Mouse (Mus musculus) ZHBTc4 (cell line): ENCODE measurements at regions not wholly inside any gene's neighbourhood (a gene's known extent, or its start where the extent isn't known, plus 50 kb on each side); places are given as distances from the start of the nearest gene placed in this dataset.

Experiments used
- DNase-seq: peaks from one replicate; pipeline ENCODE4 v3.0.0-alpha.2; 2011; ENCODE audit warnings: low read depth, low spot score

DNA sequence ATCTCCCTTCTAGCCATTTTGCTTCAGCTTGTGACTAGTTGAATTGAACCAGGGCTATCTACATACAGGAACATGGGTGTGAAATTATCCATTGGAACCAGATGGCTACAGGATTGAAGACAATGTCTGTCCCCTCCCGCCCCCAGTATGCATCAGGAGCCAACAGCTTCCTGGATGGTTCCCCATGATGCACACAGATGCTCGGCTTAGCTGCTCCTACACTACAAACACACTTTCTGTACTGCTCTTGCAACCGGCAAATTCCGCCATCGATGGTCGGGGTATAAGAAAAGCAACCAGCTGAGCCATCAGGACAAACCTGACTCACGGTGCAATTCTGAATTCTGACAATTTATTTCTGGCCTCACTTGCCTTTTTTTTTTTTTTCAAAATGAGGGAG is 258.9 kb downstream of the Tle3 start:
- no peak for DNase-seq

DNA sequence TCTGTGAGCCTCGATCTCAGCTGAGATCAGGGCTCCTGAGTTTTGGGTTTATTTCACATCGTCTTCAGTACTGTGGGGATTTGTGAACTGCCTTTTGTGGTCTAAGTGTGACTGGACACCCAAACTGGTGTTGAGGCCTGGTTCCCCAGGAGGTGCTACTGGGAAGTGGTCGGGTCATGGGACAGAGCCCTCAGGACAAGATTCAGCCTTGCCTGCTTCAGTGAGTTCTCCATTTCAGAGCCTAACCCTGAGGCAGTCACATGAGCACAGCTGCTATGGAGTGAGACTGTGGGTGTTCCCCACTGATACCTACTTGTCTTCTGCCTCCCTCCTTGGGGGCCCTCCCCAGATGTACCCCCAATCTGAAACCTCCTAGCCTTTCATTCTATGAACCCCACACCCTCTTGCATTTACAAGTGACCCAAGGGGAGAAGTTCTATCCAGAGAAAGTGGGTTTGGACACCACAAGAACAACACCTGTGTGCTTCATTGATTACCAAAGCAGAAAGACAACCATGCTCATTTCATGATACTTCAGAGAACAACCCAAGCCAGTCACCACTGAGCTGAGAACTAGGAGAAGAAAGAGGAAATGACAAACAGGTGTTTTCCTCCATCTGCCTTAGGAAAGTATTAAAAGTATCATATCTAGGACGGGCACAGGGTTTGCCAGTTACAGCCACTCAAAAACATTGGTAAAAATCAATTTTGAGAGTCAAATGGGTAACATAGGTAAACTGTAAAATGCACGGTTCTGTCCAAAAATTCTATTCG is 255.8 kb downstream of the Tle3 start:
- DNase-seq = no peak

DNA sequence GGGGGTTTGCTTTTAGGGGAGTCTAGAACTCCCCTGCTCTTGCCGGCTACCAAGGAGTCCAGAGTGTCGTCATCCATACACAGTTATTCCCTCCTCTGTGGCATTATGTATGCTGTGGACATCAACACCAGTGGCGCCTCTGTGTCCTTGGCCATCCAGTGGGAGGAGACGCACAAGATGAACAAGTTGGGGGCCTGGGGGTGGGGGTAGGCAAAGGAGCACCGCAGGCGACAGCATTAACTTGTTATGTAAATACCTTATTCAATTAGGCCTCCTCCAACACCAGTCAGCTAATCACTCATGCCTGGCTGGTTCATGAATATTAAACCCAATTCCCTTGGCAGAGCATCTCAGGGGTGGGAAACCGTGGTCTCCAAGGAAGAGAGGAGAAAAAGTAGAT is 250.8 kb downstream of the Tle3 start:
- DNase-seq = no peak

DNA sequence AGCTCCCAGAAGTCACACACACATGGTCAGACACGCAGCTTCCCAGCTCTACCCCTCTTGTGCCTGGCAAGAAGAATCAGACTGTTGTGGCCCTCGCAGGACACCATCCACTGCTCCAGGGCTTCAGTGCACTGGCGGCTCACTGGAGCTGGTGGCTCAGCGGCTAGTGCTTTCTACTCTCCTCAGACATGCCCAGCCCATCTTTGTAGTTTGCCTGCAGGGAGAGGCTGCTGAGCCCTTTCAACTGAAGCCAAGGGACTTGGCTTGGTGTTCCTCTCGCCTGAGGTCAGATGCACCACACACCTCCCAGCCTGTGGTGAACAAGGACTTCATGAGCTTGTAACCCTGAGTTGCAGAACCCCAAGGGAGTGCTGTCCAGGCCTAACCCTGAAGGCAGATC is 249.8 kb downstream of the Tle3 start:
- peak; percentile 33 for DNase-seq

DNA sequence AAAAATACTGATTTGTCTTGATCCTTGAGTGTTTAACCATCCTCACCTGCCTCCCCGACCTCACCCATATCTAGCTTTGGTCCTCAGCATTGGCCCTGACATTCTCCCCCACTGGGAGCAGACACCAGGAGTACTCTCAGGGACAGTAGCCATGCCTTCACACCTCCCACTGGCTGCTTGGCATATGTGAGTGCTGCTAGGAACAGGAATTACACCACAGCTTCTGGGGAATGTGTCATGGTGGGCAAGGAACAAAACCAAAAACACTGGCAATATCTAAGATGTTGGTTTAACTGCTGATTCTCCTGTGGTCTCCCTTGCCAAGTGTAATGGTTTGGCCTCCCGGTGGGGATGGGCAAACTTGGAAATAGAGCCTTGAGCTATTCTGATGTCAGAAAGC is 248.6 kb downstream of the Tle3 start:
- no peak for DNase-seq

DNA sequence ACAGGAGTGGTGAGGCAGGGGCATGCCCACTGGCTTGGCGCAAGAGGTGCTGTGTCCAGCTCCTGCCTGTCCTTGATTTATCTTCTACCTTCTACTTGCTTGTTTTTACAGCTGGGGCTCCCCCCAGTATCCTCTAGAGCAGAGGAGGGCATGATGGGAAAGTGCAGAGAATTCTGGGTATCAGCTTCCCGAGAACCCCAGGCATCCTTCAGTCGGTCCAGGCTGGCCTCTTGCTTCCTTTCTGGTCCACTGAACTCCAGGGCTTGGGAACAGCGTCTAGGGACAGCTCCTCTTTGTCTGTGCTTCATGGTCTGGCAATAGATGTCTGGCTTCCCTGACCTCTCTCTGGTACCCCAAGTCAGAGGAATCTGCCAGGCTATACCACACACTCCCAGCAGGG is 247.9 kb downstream of the Tle3 start:
- no peak for DNase-seq

DNA sequence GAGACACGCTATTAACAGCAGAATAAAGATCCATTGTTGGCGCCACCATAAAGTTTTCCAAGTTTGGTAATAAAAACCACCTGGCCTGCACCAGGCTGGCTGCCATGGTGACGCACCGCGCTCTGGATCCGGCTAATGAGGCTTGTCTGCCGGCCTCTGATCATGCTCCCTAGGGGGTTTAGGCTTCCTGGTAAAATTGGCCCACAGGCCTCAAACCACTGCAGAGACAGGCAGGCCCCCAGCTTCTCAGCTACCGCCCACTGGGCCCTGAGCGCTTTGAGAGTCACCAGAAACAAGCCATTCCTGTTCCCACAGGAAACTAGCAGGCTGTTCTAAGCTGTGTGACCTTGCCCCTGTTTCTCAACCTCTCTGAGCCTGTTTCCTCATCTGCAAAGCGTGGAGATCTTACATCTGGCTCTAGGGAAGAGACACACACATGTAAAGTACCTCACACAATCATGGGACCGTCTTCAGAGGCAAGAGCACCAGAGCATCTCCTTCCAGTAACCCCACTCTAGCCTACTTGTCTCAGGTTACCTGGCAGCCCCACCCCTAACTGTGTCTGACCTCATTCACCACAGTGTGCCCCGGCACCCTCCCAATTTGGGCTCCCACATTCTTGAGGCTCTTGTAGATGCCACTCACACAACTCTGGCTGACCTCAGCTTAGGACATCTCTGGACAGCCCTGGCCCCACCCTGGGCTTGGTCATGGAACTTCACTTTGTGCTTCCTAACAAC is 246.5 kb downstream of the Tle3 start:
- DNase-seq = peak; percentile 55

DNA sequence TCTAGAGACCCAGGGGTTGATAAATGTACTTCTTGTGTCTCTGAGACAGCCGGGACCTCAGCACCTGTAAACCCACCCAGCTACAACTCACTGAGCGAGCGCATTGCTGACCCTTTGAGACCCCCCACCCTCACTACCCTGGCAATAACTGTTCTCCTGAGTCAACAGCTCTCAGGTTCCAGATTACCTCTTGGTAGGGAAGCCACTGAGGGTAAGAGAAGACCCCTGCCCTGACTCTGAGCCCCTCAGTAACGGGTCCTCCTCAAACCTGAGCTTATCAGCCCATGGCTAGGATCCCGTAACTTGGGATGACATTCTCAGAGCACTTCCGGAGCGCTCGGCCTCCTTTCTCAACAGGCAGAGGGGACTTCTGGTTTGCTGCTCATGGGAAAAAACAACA is 245.8 kb downstream of the Tle3 start:
- no peak for DNase-seq

DNA sequence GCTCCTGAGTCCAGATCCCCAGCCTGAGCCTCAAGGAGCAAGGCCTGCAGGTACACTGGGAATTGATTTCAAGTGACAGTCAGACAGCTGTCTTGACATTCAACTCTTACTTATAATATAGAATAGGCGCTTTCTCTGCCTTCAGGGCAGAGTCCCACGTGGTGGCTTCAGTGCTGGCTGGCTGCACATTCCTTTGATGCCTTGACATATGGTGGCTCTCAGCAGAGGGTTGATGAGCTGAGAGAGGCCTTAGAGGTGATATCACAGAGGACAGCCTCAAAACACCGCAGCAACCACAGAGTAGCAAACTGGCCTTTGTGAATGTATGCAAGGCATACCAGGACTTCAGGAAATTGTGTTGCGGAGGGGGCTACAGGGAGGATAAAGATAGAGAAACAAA is 243.4 kb downstream of the Tle3 start:
- no peak for DNase-seq

DNA sequence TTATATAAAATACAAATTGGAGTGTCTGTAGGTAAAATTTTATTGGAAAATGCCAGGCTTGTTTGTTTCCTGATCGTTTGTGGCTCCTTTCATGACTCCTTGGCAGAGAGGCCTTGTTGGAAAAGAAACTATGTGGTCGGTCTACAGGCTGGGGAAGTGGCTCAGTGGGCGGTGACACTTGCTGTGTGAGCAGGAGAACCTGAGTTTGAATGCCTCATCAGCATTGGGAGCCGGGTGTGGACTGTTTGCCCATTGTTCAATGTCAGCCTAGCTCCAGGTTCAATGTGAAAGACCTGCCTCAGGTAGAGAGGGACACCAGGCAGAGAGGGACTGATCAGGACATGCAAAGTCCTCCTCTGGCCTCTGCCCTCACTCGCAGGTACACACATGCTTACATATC is 235.4 kb downstream of the Tle3 start:
- DNase-seq = peak; percentile 68

DNA sequence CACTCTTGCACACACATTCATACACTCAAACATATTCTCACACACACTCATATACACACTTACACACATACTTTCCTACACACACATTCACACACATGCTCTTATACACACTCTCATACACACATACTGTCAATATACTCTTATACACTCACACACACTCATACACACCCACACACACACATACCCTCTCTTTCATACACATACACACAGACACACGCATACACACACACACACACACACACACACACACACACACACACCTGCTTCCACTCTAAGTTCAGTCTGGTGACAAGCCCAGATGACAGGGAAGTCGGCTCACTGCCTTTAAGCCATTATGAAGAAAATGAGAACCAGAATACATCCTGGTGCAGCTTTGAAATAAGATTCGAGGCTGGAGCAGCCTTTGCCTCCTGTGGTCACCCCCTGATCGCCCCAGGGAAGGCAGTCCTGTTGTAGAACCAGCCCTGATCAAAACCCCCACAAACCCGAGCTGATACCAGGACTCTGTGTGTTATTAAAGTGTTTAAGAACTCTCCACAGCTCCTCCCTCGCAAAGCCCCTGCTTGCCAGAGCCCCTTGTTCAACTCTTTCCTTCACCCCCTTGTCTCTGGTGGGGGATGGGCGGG is 230.3 kb downstream of the Tle3 start:
- no peak for DNase-seq

DNA sequence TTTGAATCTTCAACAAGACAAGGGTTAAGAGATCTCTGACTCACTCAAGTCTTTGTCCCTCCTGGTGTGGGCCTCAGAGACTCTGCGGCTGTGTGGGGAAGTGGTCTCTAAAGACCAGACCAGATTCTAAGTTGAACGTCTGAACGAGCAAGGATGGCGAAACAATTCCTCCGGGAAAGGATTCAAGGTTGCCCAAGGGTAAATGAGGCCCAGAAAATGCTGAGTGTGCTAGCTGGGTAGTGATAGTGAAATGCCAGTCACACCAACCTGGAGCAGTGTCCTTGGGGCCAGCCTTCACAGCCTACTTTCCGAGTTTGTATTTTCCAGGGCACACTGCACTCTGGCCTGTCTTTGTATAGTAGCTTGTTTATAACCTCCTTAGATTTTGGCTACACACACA is 229.7 kb downstream of the Tle3 start:
- no peak for DNase-seq

DNA sequence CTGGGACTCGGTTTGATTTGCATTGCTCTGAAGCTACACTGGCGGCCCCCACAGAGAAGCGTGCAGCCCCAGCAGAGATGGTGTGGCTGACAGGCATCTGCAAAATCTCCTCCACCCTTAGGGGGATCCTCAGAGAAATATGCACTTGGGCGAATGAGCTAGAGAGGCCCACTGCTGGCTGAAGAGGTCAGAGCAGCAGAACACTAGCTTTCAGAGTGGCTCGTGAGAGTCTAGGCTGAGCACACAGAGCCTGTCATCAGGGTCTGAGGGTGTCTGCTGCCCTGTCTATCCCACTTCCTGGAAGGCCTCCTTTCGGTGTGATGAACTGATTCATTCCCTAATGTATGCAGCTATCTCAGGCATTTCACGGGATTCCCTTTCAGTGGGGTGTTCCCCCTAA is 225.1 kb downstream of the Tle3 start:
- DNase-seq = peak; percentile 87

DNA sequence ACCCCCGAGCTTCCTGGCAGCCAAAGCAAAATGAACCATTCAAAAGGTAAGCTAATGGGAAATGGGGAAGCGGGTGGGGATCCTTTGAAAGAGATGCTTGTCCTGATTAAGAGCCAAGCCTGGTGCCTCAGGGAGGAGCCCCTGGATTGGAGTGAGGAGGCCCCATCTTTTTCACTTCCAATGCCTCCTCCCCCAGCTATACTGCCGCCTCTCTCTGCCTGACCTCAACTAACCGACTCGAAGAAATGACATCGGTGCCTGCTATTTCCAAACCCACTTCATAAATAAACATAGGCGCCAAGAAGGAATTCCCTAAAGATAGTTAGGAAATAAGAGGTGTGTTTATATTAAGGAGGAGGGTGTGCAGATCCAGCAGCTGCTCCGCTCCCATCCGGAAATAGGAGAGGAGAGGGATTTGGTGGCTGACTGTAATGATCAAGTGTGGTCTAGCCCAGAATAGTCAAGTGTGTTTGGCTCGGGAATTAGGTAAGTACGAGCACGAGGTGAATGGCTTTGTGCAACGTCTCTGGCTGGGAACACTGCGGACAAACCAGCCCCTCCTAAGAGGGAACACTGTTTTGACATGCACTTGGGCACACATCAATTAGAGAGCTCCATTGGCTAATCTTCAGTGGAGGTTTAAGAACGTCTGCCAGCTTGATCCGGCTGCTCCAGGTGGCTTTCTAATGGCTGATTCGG is 224.4 kb downstream of the Tle3 start:
- DNase-seq = no peak

DNA sequence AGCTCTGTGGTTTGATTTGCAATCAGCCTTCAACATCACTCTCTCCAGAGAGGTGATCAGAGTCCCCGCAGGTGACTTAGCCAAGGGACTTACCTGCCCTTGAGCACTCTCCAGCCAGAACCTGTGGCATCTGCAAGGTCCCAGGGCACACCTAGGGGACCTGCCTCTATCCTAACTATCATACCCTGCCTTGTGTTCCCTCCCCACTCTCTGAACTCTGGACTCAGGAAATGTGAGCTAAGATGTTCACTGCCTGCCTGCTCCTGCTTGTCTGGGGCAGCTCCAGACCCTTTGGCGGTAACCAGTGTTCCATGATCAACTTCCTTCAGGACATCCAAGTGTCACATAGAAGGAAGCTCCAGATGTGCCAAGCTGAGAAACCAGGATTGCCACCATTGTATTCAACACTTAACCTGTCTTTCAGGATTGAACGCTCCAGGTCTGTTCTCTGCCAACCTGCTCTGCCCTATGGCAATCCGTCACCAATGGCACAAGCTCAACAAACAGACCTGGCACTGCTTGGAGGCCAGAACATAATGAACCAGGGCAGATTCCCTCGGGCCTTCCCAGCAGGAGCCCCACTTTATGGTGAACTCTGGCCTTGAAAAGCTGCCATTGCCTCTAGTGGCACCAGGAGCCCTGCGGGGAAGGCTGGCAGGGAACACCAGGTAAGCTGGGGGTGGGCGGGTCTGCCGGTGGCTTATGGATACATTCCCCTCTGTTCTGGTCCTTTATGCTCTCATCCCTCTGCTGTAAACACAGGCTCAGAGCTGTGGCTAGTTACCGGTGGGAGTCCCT is 223.2 kb downstream of the Tle3 start:
- DNase-seq = no peak

DNA sequence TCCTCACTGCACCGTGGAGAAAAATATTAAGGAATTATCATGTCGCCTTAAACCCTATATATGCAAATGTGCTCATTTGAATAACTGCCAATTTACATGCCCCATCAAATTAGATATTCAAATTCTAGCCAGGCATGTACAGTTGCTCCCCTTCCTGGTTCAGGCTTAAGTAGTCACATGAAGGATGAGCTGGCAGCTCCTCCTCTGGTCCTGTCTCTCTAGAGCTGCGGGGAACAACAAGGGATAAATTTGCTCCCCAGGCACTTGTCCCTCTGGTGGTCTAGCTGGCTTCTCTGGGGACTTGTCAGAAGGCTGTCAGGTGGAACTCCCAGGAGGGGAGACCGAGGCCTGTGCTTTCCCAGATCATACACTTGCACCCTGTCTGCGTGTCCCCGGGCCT is 221.8 kb downstream of the Tle3 start:
- DNase-seq = no peak

DNA sequence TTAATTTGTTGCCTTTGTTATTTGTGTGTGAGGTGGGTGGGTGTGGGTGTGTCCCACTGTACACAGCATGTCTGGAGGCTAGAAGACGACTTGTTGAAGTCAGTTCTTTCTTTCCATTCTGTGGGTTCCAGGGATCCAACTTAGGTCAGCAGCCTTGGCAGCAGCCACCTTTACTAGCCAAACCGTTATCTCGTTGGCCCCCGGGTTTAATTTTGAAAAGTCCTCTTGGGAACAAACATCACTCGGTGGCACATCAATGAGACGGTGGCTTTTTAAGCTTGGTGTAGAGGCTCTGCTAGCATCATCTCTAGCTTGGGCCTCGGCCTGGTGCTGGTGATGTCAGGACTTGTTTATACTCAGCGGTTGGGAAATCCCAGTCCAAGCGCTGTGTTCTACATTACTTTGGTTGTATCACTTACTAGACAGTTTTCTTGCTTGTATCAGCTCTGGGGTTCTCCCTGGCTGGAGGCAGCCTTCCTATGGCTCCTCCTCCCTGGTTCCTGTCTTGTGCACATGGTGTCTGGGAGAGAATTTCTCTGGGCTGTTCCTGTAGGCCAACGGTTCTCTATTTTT is 217.6 kb downstream of the Tle3 start:
- DNase-seq = no peak

DNA sequence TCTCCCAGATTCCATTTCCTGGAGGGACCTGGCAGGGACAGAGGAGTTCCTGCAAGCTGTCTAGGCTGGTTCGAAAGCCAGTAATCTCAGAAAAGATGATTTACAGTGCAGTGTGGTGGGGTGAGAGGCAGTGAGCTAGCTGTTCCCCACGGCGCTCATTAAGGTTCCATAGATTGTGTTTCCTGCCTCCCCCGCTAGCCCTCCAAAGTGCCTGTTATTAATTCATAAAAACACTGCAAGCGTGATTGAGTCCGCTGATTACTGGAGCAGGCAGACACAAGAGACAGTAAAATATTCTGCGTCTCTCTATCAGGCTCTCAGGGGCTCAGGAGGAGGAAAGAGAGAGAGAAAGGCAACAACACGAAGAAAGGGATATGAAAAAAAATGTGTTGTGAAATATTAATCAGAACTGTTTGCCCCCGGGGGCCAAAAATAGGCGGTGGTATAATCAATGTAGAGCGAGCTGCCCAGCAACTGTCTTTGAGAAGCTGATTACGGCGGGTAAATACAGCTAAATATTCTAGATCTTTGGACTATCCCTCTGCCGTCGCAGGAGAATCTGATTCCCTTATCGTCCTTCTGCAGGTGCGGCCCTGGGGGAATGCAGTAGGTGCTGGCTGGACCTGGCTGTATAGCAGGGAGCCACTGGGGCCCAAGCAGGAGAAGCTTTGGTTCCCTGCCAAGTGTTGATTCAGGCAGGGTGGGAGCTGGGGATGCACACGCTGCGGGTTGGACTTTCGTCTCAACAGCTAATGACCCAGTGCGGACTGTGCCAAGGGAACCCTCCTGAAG is 211.3 kb downstream of the Tle3 start:
- DNase-seq = no peak

DNA sequence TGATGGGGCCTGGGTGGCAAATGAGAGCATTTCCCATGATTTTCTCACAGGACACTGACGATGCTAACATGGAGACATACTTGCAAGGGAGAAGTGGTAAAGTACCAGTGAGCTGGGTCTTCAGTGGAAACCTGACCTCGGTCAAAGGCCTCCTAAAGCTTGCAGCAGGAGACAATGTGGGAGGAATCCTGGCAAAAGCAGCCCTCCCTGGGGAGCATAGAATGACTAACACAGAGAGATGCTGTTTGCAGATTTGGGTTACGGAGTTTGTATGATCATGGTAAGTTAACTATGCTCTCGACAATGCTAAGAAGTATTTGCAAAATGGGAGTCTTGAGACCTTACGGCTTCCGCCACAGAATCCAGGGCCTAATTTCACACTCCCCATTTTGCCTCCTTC is 208.9 kb downstream of the Tle3 start:
- DNase-seq = no peak

DNA sequence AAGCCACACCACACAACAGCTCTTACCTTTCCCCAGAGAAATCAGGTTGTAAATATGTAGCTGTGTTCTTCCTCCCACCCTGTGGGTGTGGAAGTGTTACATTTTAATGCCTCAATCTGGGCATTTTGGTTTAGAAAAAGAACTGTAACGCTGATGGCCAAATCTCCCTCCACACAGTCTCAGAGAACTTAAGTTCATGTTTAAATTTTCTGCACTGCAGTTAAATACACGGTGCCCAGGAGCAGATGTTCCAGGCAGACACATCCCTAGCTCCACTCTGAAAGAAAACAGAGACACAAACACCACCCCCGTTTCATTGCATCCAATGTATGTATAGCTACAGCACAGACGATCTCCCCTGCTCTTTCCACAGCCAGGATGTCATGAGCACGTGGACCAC is 206.1 kb downstream of the Tle3 start:
- no peak for DNase-seq
